Mouse (Mus musculus) heart, postnatal 0 days (tissue): ENCODE data around the gene Neurl3. TPM values are rescaled to one million over a fixed set of nuclear protein-coding genes. Genes with fewer than 3 reads are reported as not detected.
A peak's percentile ranks its signal among the peaks of the same experiment; 100 is the strongest.

Source experiments
- ATAC-seq: fragments of 200-750 bp; cut with Nextera tagmentation; 2 replicates; pipeline ENCODE4 v1.8.0; 2017; ENCODE audit warnings: low read depth, moderate number of reproducible peaks, moderate library complexity; ENCODE audit not compliant: insufficient read depth
- DNase-seq: peaks from one replicate; pipeline ENCODE4 v3.0.0-alpha.2; 2016; ENCODE audit warnings: low spot score
- H3K27ac ChIP-seq: fragments of 300-500 bp; sonication (generic); 2 replicates; pipeline ENCODE4 v1.5.1; 2014; ENCODE audit warnings: low read depth, mild to moderate bottlenecking
- H3K27me3 ChIP-seq: fragments of 300-500 bp; sonication (generic); 2 replicates; pipeline ENCODE4 v1.6.1; 2014; ENCODE audit warnings: low read length, mixed read lengths; ENCODE audit not compliant: control insufficient read depth, insufficient read depth
- H3K36me3 ChIP-seq: fragments of 300-500 bp; sonication (generic); replicated peaks from 2 replicates; pipeline ENCODE4 v1.6.1; 2014; ENCODE audit warnings: low read length, mixed read lengths; ENCODE audit not compliant: control insufficient read depth, insufficient read depth
- H3K4me1 ChIP-seq: fragments of 300-500 bp; sonication (generic); 2 replicates; pipeline ENCODE4 v1.6.1; 2014; ENCODE audit warnings: antibody characterized with exemption; ENCODE audit not compliant: control insufficient read depth, insufficient read depth
- H3K4me2 ChIP-seq: fragments of 300-500 bp; sonication (generic); 2 replicates; pipeline ENCODE4 v1.6.1; 2014; ENCODE audit warnings: low read depth, mild to moderate bottlenecking, low read length, moderate library complexity
- H3K4me3 ChIP-seq: fragments of 300-500 bp; sonication (generic); 2 replicates; pipeline ENCODE4 v1.5.1; 2014; ENCODE audit warnings: low read depth, low read length
- H3K9ac ChIP-seq: fragments of 300-500 bp; sonication (generic); replicated peaks from 2 replicates; pipeline ENCODE4 v1.6.1; 2014; ENCODE audit warnings: low read depth, low read length, mixed read lengths
- H3K9me3 ChIP-seq: fragments of 300-500 bp; sonication (generic); replicated peaks from 2 replicates; pipeline ENCODE4 v1.6.1; 2016; ENCODE audit warnings: low read length; ENCODE audit not compliant: control insufficient read depth
- CTCF ChIP-seq: IDR thresholded peaks from 2 replicates; pipeline ENCODE4 v1.5.1; 2016; ENCODE audit warnings: antibody characterized with exemption, control low read depth, low read depth
- EP300 ChIP-seq: IDR thresholded peaks from 2 replicates; pipeline ENCODE4 v1.6.1; 2016; ENCODE audit warnings: antibody characterized with exemption, low read depth
- WGBS: fragments of 180-500 bp; shearing (Covaris S2); extraction: QIAGEN DNeasy Blood & Tissue Kit; methylation state at CpG from one replicate; pipeline ENCODE4 v1.1.7; 2014; 5-methylcytosine and 5-hydroxymethylcytosine counted together
- polyA plus RNA-seq: library from polyadenylated mRNA; unstranded; fragments of >200 nt; fragmentation: Nextera tagmentation; extraction: Ambion mirVana; gene quantifications from 2 replicates; pipeline ENCODE4 v1.2.1, GENCODE M21; 2015
- total RNA-seq: library from RNA; depleted of rRNA; stranded (reverse); fragments of >200 nt; gene quantifications from 2 replicates; pipeline ENCODE4 v1.2.3, GENCODE M21; 2014; ENCODE audit warnings: low replicate concordance

Gene Neurl3
- total and polyA plus RNA-seq, 2 experiments from 2014 or later = 3.6 to 12.9 TPM

GRCm38 (mm10) chr1:36296466-36297149, 22.1 kb upstream of the Neurl3 start:
- no peaks in the 10 kb centered on the region for H3K36me3 ChIP-seq
- H3K27me3 ChIP-seq = no peaks in the 10 kb centered on the region
- no peak overlapping the region for H3K27ac ChIP-seq
- H3K9me3 ChIP-seq = no peaks in the 10 kb centered on the region
- H3K4me3 ChIP-seq = no peak overlapping the region
- H3K4me1 ChIP-seq = no peaks in the 10 kb centered on the region
- no peak overlapping the region for H3K4me2 ChIP-seq
- ATAC-seq (no peak), DNase-seq (no peak)
- WGBS = 63% methylated on average over 9 of the region's 9 CpGs
- H3K9ac ChIP-seq = no peak overlapping the region
- TF ChIP-seq EP300 (no peak), CTCF (no peak)

GRCm38 (mm10) chr1:36294402-36294801, 19.9 kb upstream of the Neurl3 start:
- Histone ChIP-seq H3K36me3 (no peaks in the 10 kb centered on the region), H3K4me3 (no peak overlapping the region), H3K9ac (no peak overlapping the region), H3K4me1 (no peaks in the 10 kb centered on the region), H3K27me3 (no peaks in the 10 kb centered on the region), H3K9me3 (no peaks in the 10 kb centered on the region), H3K4me2 (no peak overlapping the region), H3K27ac (no peak overlapping the region)
- whole genome bisulfite sequencing = 70% methylated on average over 3 of the region's 3 CpGs
- DNase-seq (no peak), ATAC-seq (no peak)
- TF ChIP-seq EP300 (no peak), CTCF (no peak)

GRCm38 (mm10) chr1:36293470-36293869, 19.0 kb upstream of the Neurl3 start:
- H3K27ac ChIP-seq = no peak overlapping the region
- no peaks in the 10 kb centered on the region for H3K27me3 ChIP-seq
- no peaks in the 10 kb centered on the region for H3K9me3 ChIP-seq
- 85% methylated on average over 8 of the region's 8 CpGs for WGBS
- H3K4me1 ChIP-seq = no peaks in the 10 kb centered on the region
- TF ChIP-seq EP300 (no peak), CTCF (no peak)
- H3K36me3 ChIP-seq = no peaks in the 10 kb centered on the region
- ATAC-seq = no peak
- no peak overlapping the region for H3K9ac ChIP-seq
- no peak for DNase-seq
- no peak overlapping the region for H3K4me2 ChIP-seq
- H3K4me3 ChIP-seq = no peak overlapping the region

- no peaks in the 10 kb centered on the region for H3K36me3 ChIP-seq
- no peaks in the 10 kb centered on the region for H3K4me1 ChIP-seq
- DNase-seq (no peak), ATAC-seq (no peak)
- H3K9ac ChIP-seq = no peak overlapping the region
- TF ChIP-seq EP300 (no peak), CTCF (no peak)
- H3K4me2 ChIP-seq = no peak overlapping the region
- no peaks in the 10 kb centered on the region for H3K9me3 ChIP-seq
- no peak overlapping the region for H3K4me3 ChIP-seq
- H3K27me3 ChIP-seq = no peaks in the 10 kb centered on the region
- 84% methylated on average over 6 of the region's 6 CpGs for WGBS
- no peak overlapping the region for H3K27ac ChIP-seq
Observed at GRCm38 (mm10) chr1:36281849-36282248, 7.4 kb upstream of the Neurl3 start.

GRCm38 (mm10) chr1:36280938-36281337, 6.5 kb upstream of the Neurl3 start:
- H3K36me3 ChIP-seq = no peaks in the 10 kb centered on the region
- H3K27ac ChIP-seq = no peak overlapping the region
- TF ChIP-seq EP300 (no peak), CTCF (no peak)
- H3K4me1 ChIP-seq = no peaks in the 10 kb centered on the region
- no peaks in the 10 kb centered on the region for H3K27me3 ChIP-seq
- no peak overlapping the region for H3K9ac ChIP-seq
- no peak overlapping the region for H3K4me2 ChIP-seq
- no peak overlapping the region for H3K4me3 ChIP-seq
- H3K9me3 ChIP-seq = no peaks in the 10 kb centered on the region
- ATAC-seq (no peak), DNase-seq (no peak)
- 86% methylated on average over 3 of the region's 3 CpGs for WGBS

GRCm38 (mm10) chr1:36279202-36279601, 4.7 kb upstream of the Neurl3 start:
- Histone ChIP-seq H3K36me3 (no peaks in the 10 kb centered on the region), H3K9ac (no peak overlapping the region), H3K4me3 (no peak overlapping the region), H3K27me3 (no peaks in the 10 kb centered on the region), H3K9me3 (no peaks in the 10 kb centered on the region), H3K27ac (no peak overlapping the region), H3K4me1 (no peaks in the 10 kb centered on the region), H3K4me2 (no peak overlapping the region)
- peak; percentile 28; the same call in 1 of the 2 replicates for ATAC-seq
- peak; percentile 83 for TF ChIP-seq CTCF
- TF ChIP-seq EP300 = no peak
- WGBS = 15% methylated on average over 3 of the region's 3 CpGs
- DNase-seq = peak; percentile 66
